In the genomic region with DNA sequence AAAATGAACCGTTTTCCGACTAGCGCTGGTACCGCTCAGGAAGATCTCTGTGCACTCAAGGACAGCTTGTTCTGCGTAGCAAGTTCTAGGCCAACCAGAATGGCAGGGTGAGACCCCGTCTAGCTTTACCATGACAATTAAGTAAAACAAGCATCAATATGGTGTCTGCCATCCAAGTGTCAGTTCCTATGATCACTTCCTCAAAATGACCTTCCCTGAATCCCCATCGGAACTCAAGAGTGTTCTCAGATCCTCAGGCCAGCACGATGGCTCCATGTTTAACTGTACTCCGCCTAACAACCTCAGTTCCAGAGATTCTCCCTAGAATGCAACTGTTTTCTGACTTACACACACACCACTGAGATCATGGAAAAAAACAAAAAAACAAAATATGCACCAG, we compare ENCODE assay signal across 17 mouse cellular contexts. TPM values are rescaled to one million over a fixed set of nuclear protein-coding genes. Genes with fewer than 3 reads are reported as not detected.
DNase-seq lines count a peak whose midpoint lies in the region; ATAC-seq and TF ChIP-seq lines count a peak whose summit lies in the region.
"Had no signal": no experiment of that assay in that cellular context is flagged by ENCODE, and none has a peak within 500 bp of the region (broad histone marks: within the 10 kb centered on the region; RNA-seq: fewer than 3 reads in every experiment).

No protein-coding gene starts in this region.

- no peaks in the 10 kb centered on the region for H3K9me3 ChIP-seq in heart, postnatal 0 days (replicated peaks; ENCODE audit: control insufficient read depth, low read length)
- H3K9me3 ChIP-seq in neural tube, embryonic 13.5 days, result no peaks in the 10 kb centered on the region
- H3K9me3 ChIP-seq: limb, embryonic 13.5 days had no signal

- TF ChIP-seq POLR2A in heart, adult 2 months (IDR thresholded peaks at IDR 0.05; ENCODE audit: insufficient read depth, low read depth, low read length), result no peak

- H3K4me3 ChIP-seq in heart, adult 2 months, result peak overlapping the region; percentile 23; the same call in 1 of the 2 replicates
- no peak overlapping the region; the same call in 1 of the 2 replicates for H3K4me3 ChIP-seq in heart, postnatal 0 days (ENCODE audit: low read depth, low read length)
- H3K4me3 ChIP-seq in neural tube, embryonic 13.5 days, result no peak overlapping the region
- H3K4me3 ChIP-seq: limb, embryonic 13.5 days had no signal

- no peak for TF ChIP-seq EP300 in heart, adult 2 months (IDR thresholded peaks at IDR 0.05; ENCODE audit: insufficient read depth, low read depth, low read length)
- TF ChIP-seq EP300 in heart, postnatal 0 days (IDR thresholded peaks at IDR 0.05; ENCODE audit: low read depth), result no peak

- peaks cover 26% of the 10 kb centered on the region for H3K4me1 ChIP-seq in heart, adult 2 months (ENCODE audit: control insufficient read depth, insufficient read depth, low read length)
- peaks cover 59% of the 10 kb centered on the region for H3K4me1 ChIP-seq in heart, postnatal 0 days (ENCODE audit: control insufficient read depth, insufficient read depth)
- H3K4me1 ChIP-seq in neural tube, embryonic 13.5 days (replicated peaks), result peaks cover 79% of the 10 kb centered on the region

- H3K4me2 ChIP-seq in heart, postnatal 0 days (ENCODE audit: low read depth, low read length), result peak overlapping the region; percentile 47
- 0 out of 2 replicates have a peak overlapping the region, but pooled peaks have one; percentile 26 for H3K4me2 ChIP-seq in neural tube, embryonic 13.5 days

- peak overlapping the region; percentile 31 for H3K9ac ChIP-seq in heart, adult 2 months (ENCODE audit: low read depth, low read length)
- H3K9ac ChIP-seq in heart, postnatal 0 days (replicated peaks; ENCODE audit: low read depth, low read length), result peak overlapping the region; percentile 34; the same call in 1 of the 2 replicates
- no peak overlapping the region for H3K9ac ChIP-seq in neural tube, embryonic 13.5 days
- H3K9ac ChIP-seq: limb, embryonic 13.5 days; lung, embryonic 14.5 days had no signal

- H3K27me3 ChIP-seq in heart, adult 2 months (ENCODE audit: control insufficient read depth, insufficient read depth, low read length), result no peaks in the 10 kb centered on the region
- no peaks in the 10 kb centered on the region for H3K27me3 ChIP-seq in heart, postnatal 0 days (ENCODE audit: control insufficient read depth, insufficient read depth, low read length)
- H3K27me3 ChIP-seq in neural tube, embryonic 13.5 days, result no peaks in the 10 kb centered on the region
- H3K27me3 ChIP-seq: limb, embryonic 13.5 days had no signal

- H3K79me2 ChIP-seq in heart, adult 2 months (replicated peaks; ENCODE audit: control insufficient read depth, insufficient read depth, low read length), result peaks cover 7% of the 10 kb centered on the region

- no peak for DNase-seq in heart, adult 2 months
- no peak for DNase-seq in heart, adult 8-10 months (ENCODE audit: low spot score)
- no peak for DNase-seq in heart, postnatal 0 days (ENCODE audit: low spot score)
- no peak for DNase-seq in heart, postnatal 25 days (ENCODE audit: low spot score)
- DNase-seq in neural tube, embryonic 10.5 days (ENCODE audit: extremely low spot score, low spot score), result no peak
- no peak for DNase-seq in lung, adult 18-20 months
- DNase-seq: adrenal gland, adult 2 months; cerebellum, postnatal 25 days; kidney, adult 2 months; kidney, postnatal 14 days; lung, embryonic 14.5 days; right cerebral cortex, postnatal 25 days; thymus, postnatal 14 days had no signal

- peak overlapping the region; percentile 78 for H3K27ac ChIP-seq in heart, adult 2 months
- peak overlapping the region; percentile 83 for H3K27ac ChIP-seq in heart, postnatal 0 days (ENCODE audit: low read depth)
- no peak overlapping the region for H3K27ac ChIP-seq in neural tube, embryonic 13.5 days (replicated peaks)
- H3K27ac ChIP-seq: limb, embryonic 13.5 days; macrophage had no signal

- no peak for ATAC-seq in heart, postnatal 0 days (ENCODE audit: insufficient read depth, low read depth)
- ATAC-seq in neural tube, embryonic 13.5 days (ENCODE audit: low read depth), result no peak
- ATAC-seq: forebrain, embryonic 14.5 days had no signal

- intact Hi-C loops in heart, adult 2 months (cut with DNase I), result loop anchor here (10.0 kb wide), 1 partner anchor 233 kb away; no protein-coding TSS in a partner anchor
- intact Hi-C loops in heart, postnatal 25 days (cut with DNase I), result no loop called here

- WGBS in heart, adult 2 months, result 69% methylated on average over 9 of the region's 9 CpGs
- 83% methylated on average over 9 of the region's 9 CpGs for WGBS in heart, postnatal 0 days
- 90% methylated on average over 9 of the region's 9 CpGs for WGBS in neural tube, embryonic 13.5 days

- H3K36me3 ChIP-seq in heart, adult 2 months (ENCODE audit: control insufficient read depth, insufficient read depth, low read length), result peaks cover 13% of the 10 kb centered on the region
- no peaks in the 10 kb centered on the region for H3K36me3 ChIP-seq in heart, postnatal 0 days (replicated peaks; ENCODE audit: control insufficient read depth, insufficient read depth, low read length)
- H3K36me3 ChIP-seq in neural tube, embryonic 13.5 days, result no peaks in the 10 kb centered on the region
- H3K36me3 ChIP-seq: limb, embryonic 13.5 days had no signal

- TF ChIP-seq CTCF in heart, adult 2 months (IDR thresholded peaks at IDR 0.05), result no peak
- no peak for TF ChIP-seq CTCF in heart, postnatal 0 days (IDR thresholded peaks at IDR 0.05; ENCODE audit: low read depth)

RNA-seq across cellular contexts. Expression of a gene that starts 2.9 kb away (rescaled TPM):
- 100 to 1,000 TPM; 159 to 205 TPM for total RNA-seq in heart, adult 2 months (2021)
- 50.7 and 91.1 TPM in 2 replicates for polyA plus RNA-seq in heart, adult 2 months (2012; rRNA removed)
- 100 to 1,000 TPM; 163 to 187 (median 182) TPM for total RNA-seq in heart, adult 8-10 months (2022)
- 45.0 and 45.5 TPM in 2 replicates for total RNA-seq in heart, postnatal 0 days (2014; rRNA removed; ENCODE audit: low replicate concordance)
- polyA plus RNA-seq in heart, postnatal 0 days (2015; fragmentation: Nextera tagmentation; extraction: Ambion mirVana), result 23.9 and 24.7 TPM in 2 replicates
- total RNA-seq in heart, postnatal 25 days (2021), result 100 to 1,000 TPM; 175 to 181 TPM
- polyA plus RNA-seq in neural tube, embryonic 13.5 days (2015; fragmentation: Nextera tagmentation; extraction: Ambion mirVana), result 17.2 and 19.4 TPM in 2 replicates

RNA-seq across cellular contexts. Expression of a gene that starts 16.0 kb away (rescaled TPM):
- total RNA-seq in heart, adult 2 months (2021), result 100 to 1,000 TPM; 482 to 571 TPM
- polyA plus RNA-seq in heart, adult 2 months (2012; rRNA removed), result 168 and 230 TPM in 2 replicates
- 100 to 1,000 TPM; 525 to 697 (median 601) TPM for total RNA-seq in heart, adult 8-10 months (2022)
- 472 and 482 TPM in 2 replicates for total RNA-seq in heart, postnatal 0 days (2014; rRNA removed; ENCODE audit: low replicate concordance)
- 287 and 306 TPM in 2 replicates for polyA plus RNA-seq in heart, postnatal 0 days (2015; fragmentation: Nextera tagmentation; extraction: Ambion mirVana)
- 100 to 1,000 TPM; 521 to 551 TPM for total RNA-seq in heart, postnatal 25 days (2021)
- 425 and 431 TPM in 2 replicates for polyA plus RNA-seq in neural tube, embryonic 13.5 days (2015; fragmentation: Nextera tagmentation; extraction: Ambion mirVana)

RNA-seq across cellular contexts. Expression of a gene that starts 31.8 kb away (rescaled TPM):
- 10 to 100 TPM; 22.6 to 23.1 TPM for total RNA-seq in heart, adult 2 months (2021)
- 9.8 and 13.8 TPM in 2 replicates for polyA plus RNA-seq in heart, adult 2 months (2012; rRNA removed)
- 10 to 100 TPM; 22.8 to 26.9 (median 24.1) TPM for total RNA-seq in heart, adult 8-10 months (2022)
- total RNA-seq in heart, postnatal 0 days (2014; rRNA removed; ENCODE audit: low replicate concordance), result 18.8 and 19.5 TPM in 2 replicates
- polyA plus RNA-seq in heart, postnatal 0 days (2015; fragmentation: Nextera tagmentation; extraction: Ambion mirVana), result 1.8 and 2.0 TPM in 2 replicates
- total RNA-seq in heart, postnatal 25 days (2021), result 10 to 100 TPM; 19.3 to 23.0 TPM
- 14.7 and 17.3 TPM in 2 replicates for polyA plus RNA-seq in neural tube, embryonic 13.5 days (2015; fragmentation: Nextera tagmentation; extraction: Ambion mirVana)
